ENCODE assay signal across 30 mouse cellular contexts in the genomic region with DNA sequence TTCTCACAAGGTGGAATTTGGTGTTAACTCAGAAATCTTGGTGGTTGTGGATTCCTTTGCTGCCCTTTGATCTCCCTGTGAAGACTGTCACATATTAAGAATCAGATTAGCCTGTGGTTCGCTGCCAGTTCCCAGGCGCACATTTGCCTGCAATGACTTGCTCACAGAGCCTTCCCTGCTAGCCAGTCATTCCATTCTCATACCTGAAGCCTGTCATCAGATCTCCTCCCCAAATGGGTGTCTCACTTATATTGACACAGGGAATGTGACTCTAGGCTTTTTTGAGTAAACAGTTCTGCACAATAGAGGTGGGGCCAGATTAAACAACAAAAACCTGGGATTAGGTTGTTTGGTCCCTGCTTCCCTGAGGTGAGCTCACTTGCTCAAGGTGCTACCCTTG.
DNase-seq lines count a peak whose midpoint lies in the region; ATAC-seq lines count a peak whose summit lies in the region.
"Had no signal": no experiment of that assay in that cellular context is flagged by ENCODE, and none has a peak within 500 bp of the region (broad histone marks: within the 10 kb centered on the region; RNA-seq: fewer than 3 reads in every experiment).

No protein-coding gene starts in this region.

- DNase-seq in kidney, adult 18-20 months = peak; percentile 4
- DNase-seq in embryonic facial prominence, embryonic 10.5 days (ENCODE audit: low spot score) = peak; percentile 20
- peak; percentile 61 for DNase-seq in kidney, adult 9 months
- no peak for DNase-seq in layer of hippocampus, postnatal 14 days (ENCODE audit: low spot score in 2 of 2)
- no peak for DNase-seq in right cerebral cortex, adult 18-20 months
- DNase-seq: adrenal gland, postnatal 10 days; cerebellum, adult 8-10 months; cerebellum, postnatal 25 days; gastrocnemius, postnatal 10 days; heart, postnatal 10 days; liver, embryonic 13.5 days; lung, adult 2 months; lung, postnatal 10 days; midbrain, embryonic 14.5 days; right cerebral cortex, postnatal 14 days; thymus, adult 2 months; thymus, postnatal 36 days had no signal

- H3K4me1 ChIP-seq in kidney, embryonic 14.5 days (ENCODE audit: control insufficient read depth, insufficient read depth, low read length) = no peaks in the 10 kb centered on the region
- peaks cover 3% of the 10 kb centered on the region; the same call in 1 of the 2 replicates for H3K4me1 ChIP-seq in embryonic facial prominence, embryonic 10.5 days
- no peaks in the 10 kb centered on the region for H3K4me1 ChIP-seq in stomach, embryonic 15.5 days
- H3K4me1 ChIP-seq: heart, embryonic 13.5 days; hindbrain, embryonic 10.5 days; limb, embryonic 15.5 days; liver, embryonic 13.5 days had no signal

- no peaks in the 10 kb centered on the region for H3K27me3 ChIP-seq in kidney, embryonic 14.5 days (ENCODE audit: control insufficient read depth, insufficient read depth, low read length)
- H3K27me3 ChIP-seq in embryonic facial prominence, embryonic 10.5 days (replicated peaks; ENCODE audit: low read depth, poor library complexity, severe bottlenecking) = no peaks in the 10 kb centered on the region
- no peaks in the 10 kb centered on the region for H3K27me3 ChIP-seq in stomach, embryonic 15.5 days (replicated peaks)
- H3K27me3 ChIP-seq: heart, embryonic 13.5 days; limb, embryonic 15.5 days; liver, embryonic 13.5 days had no signal

- H3K9me3 ChIP-seq in kidney, embryonic 14.5 days (ENCODE audit: control insufficient read depth, low read length) = no peaks in the 10 kb centered on the region
- H3K9me3 ChIP-seq in embryonic facial prominence, embryonic 10.5 days = no peaks in the 10 kb centered on the region
- H3K9me3 ChIP-seq in stomach, embryonic 15.5 days = no peaks in the 10 kb centered on the region
- H3K9me3 ChIP-seq: embryonic facial prominence, embryonic 12.5 days; forebrain, embryonic 10.5 days; heart, embryonic 13.5 days; hindbrain, embryonic 10.5 days; limb, embryonic 10.5 days; limb, embryonic 15.5 days; liver, embryonic 13.5 days had no signal

- no peak overlapping the region for H3K27ac ChIP-seq in kidney, embryonic 14.5 days (ENCODE audit: low read depth, low read length)
- H3K27ac ChIP-seq in embryonic facial prominence, embryonic 10.5 days (replicated peaks) = no peak overlapping the region
- no peak overlapping the region for H3K27ac ChIP-seq in stomach, embryonic 15.5 days
- H3K27ac ChIP-seq: embryonic facial prominence, embryonic 12.5 days; forebrain, embryonic 10.5 days; heart, embryonic 13.5 days; hindbrain, embryonic 10.5 days; layer of hippocampus, adult 2 months; limb, embryonic 10.5 days; limb, embryonic 15.5 days; liver, embryonic 13.5 days; macrophage had no signal

- no peak overlapping the region for H3K4me3 ChIP-seq in kidney, embryonic 14.5 days (ENCODE audit: low read length)
- no peak overlapping the region for H3K4me3 ChIP-seq in embryonic facial prominence, embryonic 10.5 days
- H3K4me3 ChIP-seq in stomach, embryonic 15.5 days (replicated peaks) = no peak overlapping the region
- H3K4me3 ChIP-seq: embryonic facial prominence, embryonic 12.5 days; forebrain, embryonic 10.5 days; heart, embryonic 13.5 days; hindbrain, embryonic 10.5 days; layer of hippocampus, adult 2 months; limb, embryonic 10.5 days; limb, embryonic 15.5 days; liver, embryonic 13.5 days had no signal

- H3K4me2 ChIP-seq in kidney, embryonic 14.5 days (replicated peaks; ENCODE audit: low read depth, low read length) = no peak overlapping the region
- no peak overlapping the region for H3K4me2 ChIP-seq in stomach, embryonic 15.5 days
- H3K4me2 ChIP-seq: embryonic facial prominence, embryonic 12.5 days; heart, embryonic 13.5 days; limb, embryonic 15.5 days; liver, embryonic 13.5 days had no signal

- ATAC-seq in kidney, embryonic 14.5 days (ENCODE audit: low FRiP score, low TSS enrichment) = no peak
- ATAC-seq in stomach, embryonic 15.5 days (ENCODE audit: insufficient read depth, low FRiP score, low read depth) = peak; percentile 56
- ATAC-seq: forebrain, embryonic 16.5 days; hindbrain, embryonic 16.5 days; Patski had no signal

- 73% methylated on average over 2 of the region's 2 CpGs for WGBS in kidney, embryonic 14.5 days
- 56% methylated on average over 2 of the region's 2 CpGs for WGBS in embryonic facial prominence, embryonic 10.5 days
- WGBS in stomach, embryonic 15.5 days = 53% methylated on average over 2 of the region's 2 CpGs

- H3K9ac ChIP-seq in kidney, embryonic 14.5 days (ENCODE audit: low read depth, low read length) = no peak overlapping the region
- H3K9ac ChIP-seq in stomach, embryonic 15.5 days = no peak overlapping the region
- H3K9ac ChIP-seq: embryonic facial prominence, embryonic 12.5 days; heart, embryonic 13.5 days; limb, embryonic 15.5 days; liver, embryonic 13.5 days had no signal

- H3K36me3 ChIP-seq in kidney, embryonic 14.5 days (ENCODE audit: control insufficient read depth, insufficient read depth, low read length) = no peaks in the 10 kb centered on the region
- H3K36me3 ChIP-seq in embryonic facial prominence, embryonic 10.5 days (replicated peaks) = no peaks in the 10 kb centered on the region
- no peaks in the 10 kb centered on the region for H3K36me3 ChIP-seq in stomach, embryonic 15.5 days
- H3K36me3 ChIP-seq: embryonic facial prominence, embryonic 12.5 days; forebrain, embryonic 10.5 days; heart, embryonic 13.5 days; hindbrain, embryonic 10.5 days; limb, embryonic 10.5 days; limb, embryonic 15.5 days; liver, embryonic 13.5 days had no signal

Comparison
In these comparisons a context has a peak if more than half of its experiments do, and no peak if none do; other contexts are left out.
1. DNase-seq: peak in kidney, adult 18-20 months (single experiment), embryonic facial prominence, embryonic 10.5 days (single experiment) and kidney, adult 9 months (single experiment); none in layer of hippocampus, postnatal 14 days (0 of 2) and right cerebral cortex, adult 18-20 months (single experiment).